Mouse (Mus musculus): ENCODE data around the gene Klri1. TPM values are rescaled to one million over a fixed set of nuclear protein-coding genes. Genes with fewer than 3 reads are reported as not detected.

The Klri1 gene
- polyA plus RNA-seq (2012; fragmentation: generic; extraction: Trizol) = not detected

DNA sequence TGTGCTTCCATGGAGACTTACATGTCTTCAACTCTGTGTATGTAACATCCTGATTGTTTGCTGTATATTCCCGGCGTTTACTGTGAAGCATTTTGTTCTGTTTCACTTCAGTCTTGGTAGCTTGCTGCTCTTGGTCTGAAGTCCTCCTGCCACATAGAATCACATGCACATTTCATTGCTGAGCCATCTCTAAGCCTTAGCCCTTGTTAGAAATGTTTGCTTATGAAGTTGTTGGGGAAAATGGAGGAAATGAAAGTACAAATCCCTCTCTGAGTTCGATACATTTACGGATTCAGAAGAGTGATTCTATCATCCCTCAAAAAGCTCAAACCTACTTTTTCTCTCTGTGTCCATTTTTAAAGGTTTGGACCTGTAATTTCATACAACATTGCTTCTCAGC lies at the start of gene Klri1:
TSS of gene Klri1 (minus strand) at position 101 of the 400 bp plus-strand sequence.

DNA sequence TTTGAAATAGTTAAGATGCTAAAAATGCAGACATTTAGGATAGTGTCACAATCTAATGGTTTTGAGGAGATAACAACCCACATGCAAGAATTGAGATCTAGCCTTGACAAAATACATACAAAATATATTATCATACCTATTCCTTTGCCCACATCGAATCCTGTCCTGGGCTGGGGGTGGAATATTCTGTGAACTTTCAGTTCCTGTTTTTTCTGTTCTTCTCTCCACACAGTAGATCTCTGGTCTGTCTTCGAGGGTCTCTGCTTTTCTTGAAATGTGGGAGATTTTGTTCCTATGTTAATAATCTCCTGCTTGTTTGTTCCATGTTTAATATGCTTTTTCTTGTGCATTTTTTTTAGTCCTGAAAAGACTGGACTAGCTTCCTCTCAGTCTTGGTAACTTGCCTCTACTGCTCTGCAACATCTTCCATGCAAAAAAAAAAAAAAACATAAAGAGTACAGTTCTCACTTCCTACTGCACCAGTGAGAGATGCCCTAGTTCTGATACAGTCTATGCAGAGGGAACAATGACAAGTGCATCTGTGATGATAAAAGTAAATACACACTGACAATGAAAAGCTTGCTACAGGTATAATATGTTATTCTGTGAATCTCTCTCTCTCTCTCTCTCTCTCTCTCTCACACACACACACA lies 23.3 kb upstream of the Klri1 start, which contains the start of gene Klri2:
TSS of gene Klri2 (minus strand) at position 416 of the 653 bp plus-strand sequence.

DNA sequence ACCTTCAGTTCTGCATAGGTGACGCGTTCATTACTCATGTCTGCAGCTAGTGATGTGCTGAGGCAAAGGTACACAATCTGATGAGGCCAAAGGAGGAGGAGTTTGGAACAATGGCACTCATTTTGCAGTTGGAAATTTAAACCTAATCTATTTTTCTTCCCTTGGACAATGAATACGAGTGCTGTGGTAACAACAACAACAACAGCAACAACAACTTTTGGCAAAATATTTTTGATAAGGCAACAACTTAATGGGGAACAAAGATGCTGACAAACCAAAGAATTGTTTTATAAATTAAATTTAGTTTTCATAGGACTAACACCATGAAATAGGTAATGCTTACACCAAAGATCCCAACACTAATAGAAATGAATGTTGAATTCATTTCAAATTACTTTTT lies 38.1 kb downstream of the Klri1 start, which contains the start of gene Klrc1:
TSS of gene Klrc1 (minus strand) at position 101 of the 400 bp plus-strand sequence.

DNA sequence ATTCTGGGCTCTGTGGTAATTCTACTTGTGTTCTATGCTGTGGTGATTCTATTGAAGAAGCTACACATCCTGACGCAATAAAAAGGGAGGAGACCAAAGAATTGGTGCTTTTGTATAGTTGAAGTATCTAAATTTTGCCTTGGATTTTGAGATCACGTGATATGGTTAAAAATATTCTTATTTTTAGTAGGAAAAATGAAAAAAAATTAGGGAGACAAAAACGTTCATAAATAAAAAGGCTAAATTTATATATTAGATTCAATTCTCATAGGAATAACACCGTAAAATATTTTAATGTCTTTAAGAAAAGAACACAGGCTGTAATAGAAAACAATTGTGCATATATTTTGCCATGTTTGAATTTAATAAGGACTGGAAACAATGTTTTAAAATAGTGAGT lies 56.3 kb downstream of the Klri1 start, which contains the start of gene Klrc2:
TSS of gene Klrc2 (minus strand) at position 101 of the 400 bp plus-strand sequence.

Other genes starting within 250 kb of the Klri1 start
- not detected for gene Olr1, start 210.0 kb downstream of the Klri1 start, polyA plus RNA-seq (2012; fragmentation: generic; extraction: Trizol)
- not detected for gene Tmem52b, start 204.6 kb downstream of the Klri1 start, polyA plus RNA-seq (2012; fragmentation: generic; extraction: Trizol)
- gene Gabarapl1, start 184.0 kb downstream of the Klri1 start, polyA plus RNA-seq (2012; fragmentation: generic; extraction: Trizol) = 100 to 1,000 TPM in 1 of 2 experiments, 10 to 100 TPM in 1; 28.5 to 108 TPM
- not detected for gene Klre1, start 139.2 kb downstream of the Klri1 start, polyA plus RNA-seq (2012; fragmentation: generic; extraction: Trizol)
- gene Klrd1, start 125.3 kb downstream of the Klri1 start, polyA plus RNA-seq (2012; fragmentation: generic; extraction: Trizol) = not detected
- not detected for gene Klrk1, start 93.3 kb downstream of the Klri1 start, polyA plus RNA-seq (2012; fragmentation: generic; extraction: Trizol)
- gene Klrc3, start 73.8 kb downstream of the Klri1 start, polyA plus RNA-seq (2012; fragmentation: generic; extraction: Trizol) = not detected
- not detected for gene Klrc2, start 56.4 kb downstream of the Klri1 start, polyA plus RNA-seq (2012; fragmentation: generic; extraction: Trizol)
- gene Klrc1, start 38.2 kb downstream of the Klri1 start, polyA plus RNA-seq (2012; fragmentation: generic; extraction: Trizol) = not detected
- gene Klri2, start 23.4 kb upstream of the Klri1 start, polyA plus RNA-seq (2012; fragmentation: generic; extraction: Trizol) = not detected
- gene Gm156, start 67.1 kb upstream of the Klri1 start, polyA plus RNA-seq (2012; fragmentation: generic; extraction: Trizol) = not detected
- gene Gm17631, start 145.5 kb upstream of the Klri1 start, polyA plus RNA-seq (2012; fragmentation: generic; extraction: Trizol) = not detected
- gene Klra17, start 159.5 kb upstream of the Klri1 start, polyA plus RNA-seq (2012; fragmentation: generic; extraction: Trizol) = under 1 TPM in 1 of 2 experiments, not detected in 1; 0.08 TPM
- not detected for gene Klra5, start 200.5 kb upstream of the Klri1 start, polyA plus RNA-seq (2012; fragmentation: generic; extraction: Trizol)

Data from C3H10T1/2 (cell line).